Mouse (Mus musculus) forebrain, postnatal 0 days (tissue): ENCODE measurements around the gene Ak8. TPM values are rescaled to one million over a fixed set of nuclear protein-coding genes. Genes with fewer than 3 reads are reported as not detected.
A peak's percentile ranks its signal among the peaks of the same experiment; 100 is the strongest.

ENCODE experiments used
- ATAC-seq: fragments of 200-750 bp; cut with Nextera tagmentation; 2 replicates; pipeline ENCODE4 v1.8.0; 2017; ENCODE audit warnings: mild to moderate bottlenecking, moderate library complexity
- DNase-seq: peaks from one replicate; pipeline ENCODE4 v3.0.0-alpha.2; 2015
- H3K27ac ChIP-seq: fragments of 300-500 bp; sonication (generic); 2 replicates; pipeline ENCODE4 v1.5.1; 2014; ENCODE audit warnings: low read depth, mild to moderate bottlenecking, antibody characterized with exemption, low read length, moderate library complexity, mixed read lengths
- H3K27me3 ChIP-seq: fragments of 300-500 bp; sonication (generic); 2 replicates; pipeline ENCODE4 v1.6.1; 2014; ENCODE audit warnings: mild to moderate bottlenecking, low read length, mixed read lengths; ENCODE audit not compliant: insufficient read depth
- H3K36me3 ChIP-seq: fragments of 300-500 bp; sonication (generic); 2 replicates; pipeline ENCODE4 v1.6.1; 2014; ENCODE audit warnings: mild to moderate bottlenecking, moderate library complexity; ENCODE audit not compliant: insufficient read depth
- H3K4me1 ChIP-seq: fragments of 300-500 bp; sonication (generic); 2 replicates; pipeline ENCODE4 v1.6.1; 2014; ENCODE audit warnings: antibody characterized with exemption; ENCODE audit not compliant: insufficient read depth
- H3K4me2 ChIP-seq: fragments of 300-500 bp; sonication (generic); 2 replicates; pipeline ENCODE4 v1.6.1; 2014; ENCODE audit warnings: low read depth, mild to moderate bottlenecking, moderate library complexity
- H3K4me3 ChIP-seq: fragments of 300-500 bp; sonication (generic); 2 replicates; pipeline ENCODE4 v1.5.1; 2014; ENCODE audit warnings: low read depth, low read length, mixed read lengths
- H3K9ac ChIP-seq: fragments of 300-500 bp; sonication (generic); 2 replicates; pipeline ENCODE4 v1.6.1; 2014; ENCODE audit warnings: mild to moderate bottlenecking
- H3K9me3 ChIP-seq: fragments of 300-500 bp; sonication (generic); 2 replicates; pipeline ENCODE4 v1.6.1; 2016; ENCODE audit warnings: low read length
- CTCF ChIP-seq: sonication (generic); IDR thresholded peaks from 2 replicates; pipeline ENCODE4 v1.5.1; 2016; ENCODE audit warnings: antibody characterized with exemption, control low read depth, low read depth
- WGBS: fragments of 180-500 bp; shearing (Covaris S2); extraction: QIAGEN DNeasy Blood & Tissue Kit; methylation state at CpG from one replicate; pipeline ENCODE4 v1.1.7; 2014; 5-methylcytosine and 5-hydroxymethylcytosine counted together
- polyA plus RNA-seq: library from polyadenylated mRNA; unstranded; fragments of >200 nt; fragmentation: Nextera tagmentation; extraction: Ambion mirVana; gene quantifications from 2 replicates; pipeline ENCODE4 v1.2.1, GENCODE M21; 2015
- total RNA-seq: library from RNA; depleted of rRNA; stranded (reverse); fragments of >200 nt; gene quantifications from 2 replicates; pipeline ENCODE4 v1.2.3, GENCODE M21; 2014

Ak8 gene
- total and polyA plus RNA-seq, 2 experiments from 2014 or later: 1.7 to 5.2 TPM

GRCm38 (mm10) chr2:28671438-28671837 is 28.5 kb upstream of the Ak8 start:
- Histone ChIP-seq H3K4me2 (no peak overlapping the region), H3K4me1 (no peaks in the 10 kb centered on the region), H3K9me3 (no peaks in the 10 kb centered on the region), H3K27ac (no peak overlapping the region), H3K9ac (no peak overlapping the region), H3K4me3 (no peak overlapping the region), H3K27me3 (no peaks in the 10 kb centered on the region), H3K36me3 (peaks cover 92% of the 10 kb centered on the region)
- no peak for DNase-seq
- no peak for TF ChIP-seq CTCF
- no peak for ATAC-seq
- WGBS: 90% methylated on average over 2 of the region's 2 CpGs

- H3K27ac ChIP-seq: no peak overlapping the region
- peaks cover 92% of the 10 kb centered on the region for H3K36me3 ChIP-seq
- no peak overlapping the region for H3K9ac ChIP-seq
- H3K27me3 ChIP-seq: no peaks in the 10 kb centered on the region
- 94% methylated on average over 8 of the region's 8 CpGs for WGBS
- DNase-seq: no peak
- H3K4me1 ChIP-seq: no peaks in the 10 kb centered on the region
- H3K9me3 ChIP-seq: no peaks in the 10 kb centered on the region
- no peak for TF ChIP-seq CTCF
- no peak for ATAC-seq
- H3K4me2 ChIP-seq: no peak overlapping the region
- H3K4me3 ChIP-seq: no peak overlapping the region
Measured at GRCm38 (mm10) chr2:28676005-28676404, 24.0 kb upstream of the Ak8 start.

GRCm38 (mm10) chr2:28680710-28681109 is 19.3 kb upstream of the Ak8 start:
- no peak overlapping the region for H3K9ac ChIP-seq
- DNase-seq: peak; percentile 54
- no peak overlapping the region for H3K4me3 ChIP-seq
- H3K27me3 ChIP-seq: no peaks in the 10 kb centered on the region
- H3K4me2 ChIP-seq: no peak overlapping the region
- H3K4me1 ChIP-seq: no peaks in the 10 kb centered on the region
- no peak overlapping the region for H3K27ac ChIP-seq
- TF ChIP-seq CTCF: peak; percentile 67
- H3K36me3 ChIP-seq: peaks cover 97% of the 10 kb centered on the region
- no peaks in the 10 kb centered on the region for H3K9me3 ChIP-seq
- WGBS: 11% methylated on average over 4 of the region's 4 CpGs
- no peak for ATAC-seq

GRCm38 (mm10) chr2:28681718-28682117 is 18.2 kb upstream of the Ak8 start:
- no peak overlapping the region for H3K4me2 ChIP-seq
- peaks cover 97% of the 10 kb centered on the region for H3K36me3 ChIP-seq
- no peaks in the 10 kb centered on the region for H3K9me3 ChIP-seq
- H3K27me3 ChIP-seq: no peaks in the 10 kb centered on the region
- no peak for TF ChIP-seq CTCF
- H3K4me1 ChIP-seq: no peaks in the 10 kb centered on the region
- no peak overlapping the region for H3K9ac ChIP-seq
- no peak overlapping the region for H3K4me3 ChIP-seq
- no peak overlapping the region for H3K27ac ChIP-seq
- DNase-seq (peak; percentile 14), ATAC-seq (no peak)
- 62% methylated on average over 4 of the region's 4 CpGs for WGBS

- Histone ChIP-seq H3K36me3 (peaks cover 74% of the 10 kb centered on the region), H3K9me3 (no peaks in the 10 kb centered on the region), H3K4me3 (no peak overlapping the region), H3K4me2 (no peak overlapping the region), H3K27ac (no peak overlapping the region), H3K9ac (no peak overlapping the region), H3K27me3 (no peaks in the 10 kb centered on the region), H3K4me1 (no peaks in the 10 kb centered on the region)
- TF ChIP-seq CTCF: no peak
- 93% methylated on average over 7 of the region's 7 CpGs for whole genome bisulfite sequencing
- DNase-seq: no peak
- ATAC-seq: no peak
Measured at GRCm38 (mm10) chr2:28685895-28686294, 14.1 kb upstream of the Ak8 start.

- no peaks in the 10 kb centered on the region for H3K4me1 ChIP-seq
- peak; percentile 65 for DNase-seq
- H3K27me3 ChIP-seq: no peaks in the 10 kb centered on the region
- no peak overlapping the region for H3K27ac ChIP-seq
- no peaks in the 10 kb centered on the region for H3K9me3 ChIP-seq
- no peak overlapping the region for H3K4me2 ChIP-seq
- TF ChIP-seq CTCF: peak; percentile 78
- no peak overlapping the region for H3K4me3 ChIP-seq
- peaks cover 48% of the 10 kb centered on the region for H3K36me3 ChIP-seq
- WGBS: 38% methylated on average over 3 of the region's 3 CpGs
- no peak overlapping the region for H3K9ac ChIP-seq
- ATAC-seq: peak; percentile 66
Measured at GRCm38 (mm10) chr2:28688431-28688830, 11.5 kb upstream of the Ak8 start.

- H3K36me3 ChIP-seq: peaks cover 8% of the 10 kb centered on the region
- H3K4me2 ChIP-seq: no peak overlapping the region
- H3K27ac ChIP-seq: no peak overlapping the region
- no peak for TF ChIP-seq CTCF
- H3K4me1 ChIP-seq: no peaks in the 10 kb centered on the region
- ATAC-seq: no peak; the same call in 1 of the 2 replicates
- no peaks in the 10 kb centered on the region for H3K9me3 ChIP-seq
- no peak overlapping the region for H3K9ac ChIP-seq
- 77% methylated on average over 9 of the region's 9 CpGs for WGBS
- DNase-seq: no peak
- H3K27me3 ChIP-seq: no peaks in the 10 kb centered on the region
- H3K4me3 ChIP-seq: no peak overlapping the region
Measured at GRCm38 (mm10) chr2:28692692-28693091, 7.3 kb upstream of the Ak8 start.

- no peak overlapping the region for H3K4me2 ChIP-seq
- DNase-seq (no peak), ATAC-seq (no peak)
- no peaks in the 10 kb centered on the region for H3K27me3 ChIP-seq
- TF ChIP-seq CTCF: no peak
- no peak overlapping the region for H3K9ac ChIP-seq
- no peak overlapping the region for H3K27ac ChIP-seq
- H3K36me3 ChIP-seq: no peaks in the 10 kb centered on the region
- no peaks in the 10 kb centered on the region for H3K9me3 ChIP-seq
- H3K4me1 ChIP-seq: no peaks in the 10 kb centered on the region
- WGBS: 62% methylated on average over 5 of the region's 5 CpGs
- no peak overlapping the region for H3K4me3 ChIP-seq
Measured at GRCm38 (mm10) chr2:28698566-28698965, 1.4 kb upstream of the Ak8 start.
